Mouse (Mus musculus): ENCODE results near the gene Midn. TPM values are rescaled to one million over a fixed set of nuclear protein-coding genes. Genes with fewer than 3 reads are reported as not detected.
"Not testable (repeated sequence)": the region's sequence is repeated elsewhere in the genome, so short reads cannot be mapped to it uniquely, and the experiment has no call there.

Midn gene
- polyA plus RNA-seq, 1 experiment from 2014 or later: 32.6 TPM

- H3K36me3 ChIP-seq (ENCODE audit: insufficient read depth): peaks cover 2% of the 10 kb centered on the region
- no peak for TF ChIP-seq CTCF (IDR thresholded peaks at IDR 0.05; ENCODE audit: low read depth)
- H3K4me1 ChIP-seq (ENCODE audit: insufficient read depth): peaks cover 55% of the 10 kb centered on the region
- peak overlapping the region; percentile 44 for H3K4me3 ChIP-seq (ENCODE audit: low read depth, low read length)
- peak overlapping the region; percentile 97 for H3K4me2 ChIP-seq
- 8% methylated on average over 43 of the region's 44 CpGs for WGBS
- H3K9me3 ChIP-seq (ENCODE audit: low read depth, low read length): no peaks in the 10 kb centered on the region
- no peaks in the 10 kb centered on the region for H3K27me3 ChIP-seq (ENCODE audit: insufficient read depth, low read length)
- DNase-seq (no peak), ATAC-seq (ENCODE audit: insufficient read depth) (no peak)
- peak overlapping the region; percentile 30; the same call in 1 of the 2 replicates for H3K27ac ChIP-seq (ENCODE audit: low read depth)
- H3K9ac ChIP-seq: peak overlapping the region; percentile 42
Measured at GRCm38 (mm10) chr10:80164161-80164997, 16.3 kb downstream of the Midn start.

GRCm38 (mm10) chr10:80164998-80165344, 16.9 kb downstream of the Midn start:
- peaks cover 8% of the 10 kb centered on the region for H3K36me3 ChIP-seq (ENCODE audit: insufficient read depth)
- H3K9me3 ChIP-seq (ENCODE audit: low read depth, low read length): no peaks in the 10 kb centered on the region
- peak overlapping the region; percentile 42 for H3K9ac ChIP-seq
- H3K4me2 ChIP-seq: peak overlapping the region; percentile 97
- H3K27me3 ChIP-seq (ENCODE audit: insufficient read depth, low read length): no peaks in the 10 kb centered on the region
- DNase-seq (peak; percentile 99), ATAC-seq (ENCODE audit: insufficient read depth) (peak; percentile 9)
- H3K4me3 ChIP-seq (ENCODE audit: low read depth, low read length): peak overlapping the region; percentile 44
- peak; percentile 100 for TF ChIP-seq CTCF (IDR thresholded peaks at IDR 0.05; ENCODE audit: low read depth)
- peak overlapping the region; percentile 30; the same call in 1 of the 2 replicates for H3K27ac ChIP-seq (ENCODE audit: low read depth)
- WGBS: 0% methylated on average over 17 of the region's 17 CpGs
- H3K4me1 ChIP-seq (ENCODE audit: insufficient read depth): peaks cover 54% of the 10 kb centered on the region

- Histone ChIP-seq H3K27ac (ENCODE audit: low read depth) (peak within 1 kb of the TSS; percentile 75), H3K4me2 (peak within 1 kb of the TSS; percentile 97), H3K9ac (peak within 1 kb of the TSS; percentile 42), H3K4me3 (ENCODE audit: low read depth, low read length) (peak within 1 kb of the TSS; percentile 44), H3K4me1 (ENCODE audit: insufficient read depth) (peaks cover 48% of the 10 kb centered on the region), H3K36me3 (ENCODE audit: insufficient read depth) (peaks cover 14% of the 10 kb centered on the region), H3K9me3 (ENCODE audit: low read depth, low read length) (no peaks in the 10 kb centered on the region), H3K27me3 (ENCODE audit: insufficient read depth, low read length) (no peaks in the 10 kb centered on the region)
- no peak for TF ChIP-seq CTCF (IDR thresholded peaks at IDR 0.05; ENCODE audit: low read depth)
- no peak for DNase-seq
- 17% methylated on average over 20 of the region's 20 CpGs for WGBS
- no peak for ATAC-seq (ENCODE audit: insufficient read depth)
Measured at GRCm38 (mm10) chr10:80165392-80166128, 17.5 kb downstream of the Midn start, which contains the start of gene Cirbp. Gene Cirbp (plus strand): TSS chr10:80165985.

GRCm38 (mm10) chr10:80166136-80166535, 18.1 kb downstream of the Midn start:
- H3K4me3 ChIP-seq (ENCODE audit: low read depth, low read length); H3K9me3 ChIP-seq (ENCODE audit: low read depth, low read length); ATAC-seq (ENCODE audit: insufficient read depth); H3K27me3 ChIP-seq (ENCODE audit: insufficient read depth, low read length); H3K9ac ChIP-seq; DNase-seq: not testable (repeated sequence)
- H3K4me1 ChIP-seq (ENCODE audit: insufficient read depth): peaks cover 43% of the 10 kb centered on the region
- H3K36me3 ChIP-seq (ENCODE audit: insufficient read depth): peaks cover 19% of the 10 kb centered on the region
- 92% methylated on average over 4 of the region's 4 CpGs for WGBS
- 0 out of 2 replicates have a peak overlapping the region, but pooled peaks have one; percentile 75 for H3K27ac ChIP-seq (ENCODE audit: low read depth)
- peak overlapping the region; percentile 97 for H3K4me2 ChIP-seq

GRCm38 (mm10) chr10:80167460-80168037, 19.5 kb downstream of the Midn start:
- H3K27me3 ChIP-seq (ENCODE audit: insufficient read depth, low read length): no peaks in the 10 kb centered on the region
- H3K9me3 ChIP-seq (ENCODE audit: low read depth, low read length): no peaks in the 10 kb centered on the region
- WGBS: under 1% methylated on average over 55 of the region's 55 CpGs
- H3K9ac ChIP-seq: peak overlapping the region; percentile 93
- H3K27ac ChIP-seq (ENCODE audit: low read depth): peak overlapping the region; percentile 99
- H3K36me3 ChIP-seq (ENCODE audit: insufficient read depth): peaks cover 34% of the 10 kb centered on the region
- ATAC-seq (ENCODE audit: insufficient read depth): peak; percentile 87
- H3K4me3 ChIP-seq (ENCODE audit: low read depth, low read length): peak overlapping the region; percentile 71
- TF ChIP-seq CTCF (IDR thresholded peaks at IDR 0.05; ENCODE audit: low read depth): no peak
- peaks cover 30% of the 10 kb centered on the region for H3K4me1 ChIP-seq (ENCODE audit: insufficient read depth)
- peak; percentile 100 for DNase-seq
- peak overlapping the region; percentile 85 for H3K4me2 ChIP-seq

- H3K9me3 ChIP-seq (ENCODE audit: low read depth, low read length): no peaks in the 10 kb centered on the region
- ATAC-seq (ENCODE audit: insufficient read depth): peak; percentile 39
- H3K9ac ChIP-seq: peak overlapping the region; percentile 93
- no peak for TF ChIP-seq CTCF (IDR thresholded peaks at IDR 0.05; ENCODE audit: low read depth)
- peak overlapping the region; percentile 71 for H3K4me3 ChIP-seq (ENCODE audit: low read depth, low read length)
- peaks cover 24% of the 10 kb centered on the region for H3K4me1 ChIP-seq (ENCODE audit: insufficient read depth)
- peak overlapping the region; percentile 85 for H3K4me2 ChIP-seq
- DNase-seq: peak; percentile 98
- H3K36me3 ChIP-seq (ENCODE audit: insufficient read depth): peaks cover 35% of the 10 kb centered on the region
- H3K27me3 ChIP-seq (ENCODE audit: insufficient read depth, low read length): no peaks in the 10 kb centered on the region
- H3K27ac ChIP-seq (ENCODE audit: low read depth): peak overlapping the region; percentile 99
- WGBS: under 1% methylated on average over 45 of the region's 48 CpGs
Measured at GRCm38 (mm10) chr10:80168038-80168661, 20.1 kb downstream of the Midn start.
